Comparison of ENCODE assay signal across 22 mouse cellular contexts in genomic region chr15:96512636-96513035, GRCm38 (mm10). TPM values are rescaled to one million over a fixed set of nuclear protein-coding genes. Genes with fewer than 3 reads are reported as not detected.
DNase-seq lines count a peak whose midpoint lies in the region; ATAC-seq and TF ChIP-seq lines count a peak whose summit lies in the region.
"Had no signal": no experiment of that assay in that cellular context is flagged by ENCODE, and none has a peak within 500 bp of the region (broad histone marks: within the 10 kb centered on the region; RNA-seq: fewer than 3 reads in every experiment).

No protein-coding gene starts in this region.

- peaks cover 5% of the 10 kb centered on the region; the same call in 1 of the 2 replicates for H3K4me1 ChIP-seq in heart, embryonic 11.5 days (ENCODE audit: control insufficient read depth, insufficient read depth, low read length)
- H3K4me1 ChIP-seq: embryonic facial prominence, embryonic 10.5 days; forebrain, embryonic 15.5 days; limb, embryonic 10.5 days; neural tube, embryonic 15.5 days had no signal

- no peak overlapping the region for H3K4me2 ChIP-seq in heart, embryonic 11.5 days
- H3K4me2 ChIP-seq: forebrain, embryonic 15.5 days; heart, embryonic 12.5 days; midbrain, embryonic 11.5 days; neural tube, embryonic 15.5 days had no signal

- no peak for ATAC-seq in CD4-positive, CD25-positive, alpha-beta regulatory T cell, adult 4 months
- no peak for ATAC-seq in heart, embryonic 11.5 days (replicated peaks; ENCODE audit: insufficient number of reproducible peaks, low FRiP score, low TSS enrichment)
- ATAC-seq: forebrain, embryonic 15.5 days had no signal

- WGBS in heart, embryonic 11.5 days (ENCODE audit: insufficient replicate concordance), result 26% methylated on average over 1 of the region's 1 CpGs

- TF ChIP-seq CTCF in left cerebral cortex, adult 2 months (IDR thresholded peaks at IDR 0.05), result peak; percentile 17

- H3K9me3 ChIP-seq in heart, embryonic 11.5 days (replicated peaks; ENCODE audit: control insufficient read depth, low read length), result no peaks in the 10 kb centered on the region; the same call in 1 of the 2 replicates
- H3K9me3 ChIP-seq: embryonic facial prominence, embryonic 10.5 days; forebrain, embryonic 15.5 days; heart, embryonic 12.5 days; limb, embryonic 10.5 days; neural tube, embryonic 15.5 days had no signal

- DNase-seq in CD4-positive, CD25-positive, alpha-beta regulatory T cell, adult 2 months (ENCODE audit: low read depth, low spot score), result peak; percentile 16
- DNase-seq in left cerebral cortex, adult 2 months (ENCODE audit: extremely low spot score in 1 of 2, low spot score in 2 of 2), result no peak
- DNase-seq in left cerebral cortex, postnatal 10 days (ENCODE audit: extremely low spot score in 1 of 2, low spot score in 2 of 2), result no peak
- DNase-seq in thymus, postnatal 14 days, result peak; percentile 55
- no peak for DNase-seq in thymus, postnatal 0 days (ENCODE audit: low spot score)
- peak; percentile 45 for DNase-seq in thymus, postnatal 4 days
- DNase-seq: adrenal gland, adult 2 months; cerebellum, adult 11-12 months; cerebellum, postnatal 10 days; gastrocnemius, adult 2 months; heart, postnatal 10 days; kidney, adult 2 months; kidney, postnatal 10 days had no signal

- no peaks in the 10 kb centered on the region for H3K36me3 ChIP-seq in heart, embryonic 11.5 days (ENCODE audit: control insufficient read depth, insufficient read depth, low read length)
- H3K36me3 ChIP-seq: embryonic facial prominence, embryonic 10.5 days; forebrain, embryonic 15.5 days; heart, embryonic 12.5 days; limb, embryonic 10.5 days; neural tube, embryonic 15.5 days had no signal

- H3K4me3 ChIP-seq in left cerebral cortex, adult 2 months, result no peak overlapping the region
- no peak overlapping the region for H3K4me3 ChIP-seq in heart, embryonic 11.5 days (ENCODE audit: low read depth, low read length)
- H3K4me3 ChIP-seq: embryonic facial prominence, embryonic 10.5 days; forebrain, embryonic 15.5 days; gastrocnemius, adult 2 months; heart, embryonic 12.5 days; limb, embryonic 10.5 days; neural tube, embryonic 15.5 days had no signal

- H3K27ac ChIP-seq in left cerebral cortex, adult 2 months, result no peak overlapping the region
- no peak overlapping the region for H3K27ac ChIP-seq in heart, embryonic 11.5 days (ENCODE audit: low read depth, low read length)
- H3K27ac ChIP-seq: embryonic facial prominence, embryonic 10.5 days; forebrain, embryonic 15.5 days; gastrocnemius, adult 2 months; limb, embryonic 10.5 days; macrophage; neural tube, embryonic 15.5 days had no signal

- H3K9ac ChIP-seq in heart, embryonic 11.5 days (ENCODE audit: low read depth, low read length), result no peak overlapping the region
- H3K9ac ChIP-seq: forebrain, embryonic 15.5 days; heart, embryonic 12.5 days; neural tube, embryonic 15.5 days had no signal

- intact Hi-C loops in left cerebral cortex, adult 2 months (cut with DNase I), result no loop called here
- intact Hi-C loops in left cerebral cortex, postnatal 10 days (cut with DNase I), result no loop called here

- no peaks in the 10 kb centered on the region for H3K27me3 ChIP-seq in heart, embryonic 11.5 days (ENCODE audit: control insufficient read depth, insufficient read depth, low read length)
- H3K27me3 ChIP-seq: forebrain, embryonic 15.5 days; heart, embryonic 12.5 days; neural tube, embryonic 15.5 days had no signal

RNA-seq across cellular contexts. Expression of gene Scaf11, which starts 52.0 kb away (rescaled TPM):
- 10 to 100 TPM; 42.4 to 45.3 TPM for polyA plus RNA-seq in CD4-positive, CD25-positive, alpha-beta regulatory T cell, adult 4 months (2017; shearing (Covaris generic))
- total RNA-seq in left cerebral cortex, adult 2 months (2021), result 10 to 100 TPM; 50.7 to 54.5 TPM
- total RNA-seq in left cerebral cortex, postnatal 10 days (2021), result 10 to 100 TPM; 40.8 to 43.0 TPM
- 70.8 and 88.6 TPM in 2 replicates for polyA plus RNA-seq in thymus, postnatal 0 days (2015; fragmentation: Nextera tagmentation; extraction: Ambion mirVana)
- polyA plus RNA-seq in heart, embryonic 11.5 days (2014; fragmentation: Nextera tagmentation; extraction: Ambion mirVana), result 77.3 and 79.4 TPM in 2 replicates

Comparison
In these comparisons a context has a peak if more than half of its experiments do, and no peak if none do; other contexts are left out.
1. DNase-seq: peak in CD4-positive, CD25-positive, alpha-beta regulatory T cell, adult 2 months (single experiment), thymus, postnatal 14 days (single experiment) and thymus, postnatal 4 days (single experiment); none in left cerebral cortex, adult 2 months (0 of 2), left cerebral cortex, postnatal 10 days (0 of 2) and thymus, postnatal 0 days (single experiment).